8 mouse cellular contexts compared by ENCODE assay signal in the genomic region with DNA sequence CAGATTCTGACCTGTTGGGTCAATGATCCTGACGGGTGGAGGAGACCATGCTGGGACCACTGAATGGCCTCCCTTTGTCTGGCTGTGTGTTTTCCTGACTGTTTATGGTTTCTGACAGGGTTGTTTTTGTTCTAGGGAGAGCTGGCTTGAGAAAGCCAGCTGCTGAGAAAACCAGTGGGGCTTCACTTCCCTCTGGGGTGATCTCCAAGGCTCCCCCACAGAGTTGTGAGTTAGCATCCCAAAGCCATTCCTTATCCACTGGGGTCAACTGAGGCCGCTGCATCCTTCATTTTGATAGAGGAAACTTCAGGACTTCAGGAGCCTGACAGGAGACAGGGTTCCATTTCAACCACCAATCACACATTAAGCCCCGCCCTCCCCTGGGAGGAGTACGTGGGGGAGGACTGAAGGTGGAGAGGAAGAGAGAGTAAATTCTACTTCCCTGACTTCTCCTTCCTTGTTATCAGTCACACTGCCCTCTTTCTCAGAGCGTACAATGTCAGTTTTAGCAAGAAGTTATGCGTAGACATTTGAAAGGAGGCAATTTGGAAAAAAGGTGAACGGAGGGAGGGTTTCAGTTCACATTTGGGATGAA. TPM values are rescaled to one million over a fixed set of nuclear protein-coding genes. Genes with fewer than 3 reads are reported as not detected.
A peak's percentile ranks its signal among the peaks of the same experiment; 100 is the strongest.
DNase-seq lines count a peak whose midpoint lies in the region; ATAC-seq and TF ChIP-seq lines count a peak whose summit lies in the region.

No protein-coding gene starts in this region.

- WGBS in heart, embryonic 11.5 days (ENCODE audit: insufficient replicate concordance): 8% methylated on average over 7 of the region's 7 CpGs
- 10% methylated on average over 7 of the region's 7 CpGs for WGBS in kidney, embryonic 16.5 days
- 17% methylated on average over 7 of the region's 7 CpGs for WGBS in small intestine, adult 2 months

- DNase-seq in layer of hippocampus, adult 11-12 months (ENCODE audit: low spot score): peak; percentile 22
- no peak for DNase-seq in layer of hippocampus, postnatal 25 days (ENCODE audit: extremely low spot score in 1 of 2, low spot score in 1 of 2)
- DNase-seq in lung, postnatal 14 days: peak; percentile 33
- DNase-seq in left cerebral cortex, adult 11 months (ENCODE audit: low spot score): no peak

- peak overlapping the region; percentile 61 for H3K4me2 ChIP-seq in heart, embryonic 11.5 days
- H3K4me2 ChIP-seq in kidney, embryonic 16.5 days (replicated peaks; ENCODE audit: low read depth, low read length): peak overlapping the region; percentile 39

- no peaks in the 10 kb centered on the region for H3K36me3 ChIP-seq in heart, embryonic 11.5 days (ENCODE audit: control insufficient read depth, insufficient read depth, low read length)
- no peaks in the 10 kb centered on the region for H3K36me3 ChIP-seq in kidney, embryonic 16.5 days (ENCODE audit: insufficient read depth, low read length)
- H3K36me3 ChIP-seq in small intestine, adult 2 months (ENCODE audit: control insufficient read depth, insufficient read depth, low read length): no peaks in the 10 kb centered on the region

- no peaks in the 10 kb centered on the region for H3K9me3 ChIP-seq in heart, embryonic 11.5 days (replicated peaks; ENCODE audit: control insufficient read depth, low read length)
- no peaks in the 10 kb centered on the region for H3K9me3 ChIP-seq in kidney, embryonic 16.5 days (ENCODE audit: low read length)

- H3K27ac ChIP-seq in heart, embryonic 11.5 days (ENCODE audit: low read depth, low read length): no peak overlapping the region
- 0 out of 2 replicates have a peak overlapping the region, but pooled peaks have one; percentile 21 for H3K27ac ChIP-seq in kidney, embryonic 16.5 days (ENCODE audit: low read length)
- peak overlapping the region; percentile 87 for H3K27ac ChIP-seq in small intestine, adult 2 months (ENCODE audit: insufficient read depth, low read depth, low read length)

- H3K9ac ChIP-seq in heart, embryonic 11.5 days (ENCODE audit: low read depth, low read length): peak overlapping the region; percentile 2; the same call in 1 of the 2 replicates
- H3K9ac ChIP-seq in kidney, embryonic 16.5 days (replicated peaks; ENCODE audit: low read length): peak overlapping the region; percentile 4; the same call in 1 of the 2 replicates

- H3K4me3 ChIP-seq in heart, embryonic 11.5 days (ENCODE audit: low read depth, low read length): peak overlapping the region; percentile 37
- H3K4me3 ChIP-seq in kidney, embryonic 16.5 days (ENCODE audit: low read length): peak overlapping the region; percentile 18
- H3K4me3 ChIP-seq in small intestine, adult 2 months (ENCODE audit: low read depth, low read length): peak overlapping the region; percentile 51

- peak; percentile 83 for ATAC-seq in common myeloid progenitor, adult 5-6 weeks (replicated peaks; ENCODE audit: low read depth, poor library complexity, severe bottlenecking)
- ATAC-seq in heart, embryonic 11.5 days (replicated peaks; ENCODE audit: insufficient number of reproducible peaks, low FRiP score, low TSS enrichment): 0 out of 2 replicates have a peak, but pooled peaks have one; percentile 35
- ATAC-seq in kidney, embryonic 16.5 days (ENCODE audit: low FRiP score, low TSS enrichment): 0 out of 2 replicates have a peak, but pooled peaks have one; percentile 28

- no peak for TF ChIP-seq CTCF in small intestine, adult 2 months (IDR thresholded peaks at IDR 0.05; ENCODE audit: extremely low read depth, insufficient read length, insufficient replicate concordance, low read depth, low read length)

- no peak for TF ChIP-seq POLR2A in small intestine, adult 2 months (IDR thresholded peaks at IDR 0.05; ENCODE audit: low read depth, low read length)

- peaks cover 2% of the 10 kb centered on the region; the same call in 1 of the 2 replicates for H3K27me3 ChIP-seq in heart, embryonic 11.5 days (ENCODE audit: control insufficient read depth, insufficient read depth, low read length)
- H3K27me3 ChIP-seq in kidney, embryonic 16.5 days (ENCODE audit: insufficient read depth, low read length): no peaks in the 10 kb centered on the region
- H3K27me3 ChIP-seq in small intestine, adult 2 months (ENCODE audit: control insufficient read depth, insufficient read depth, low read length): no peaks in the 10 kb centered on the region

- H3K4me1 ChIP-seq in heart, embryonic 11.5 days (ENCODE audit: control insufficient read depth, insufficient read depth, low read length): peaks cover 17% of the 10 kb centered on the region
- H3K4me1 ChIP-seq in kidney, embryonic 16.5 days (ENCODE audit: insufficient read depth, low read length): peaks cover 40% of the 10 kb centered on the region
- H3K4me1 ChIP-seq in small intestine, adult 2 months (ENCODE audit: control insufficient read depth, insufficient read depth, insufficient read length, low read length): peaks cover 27% of the 10 kb centered on the region

RNA-seq across cellular contexts. Expression of a gene that starts 49.3 kb away (rescaled TPM):
- total RNA-seq in layer of hippocampus, postnatal 25 days (2021): 10 to 100 TPM; 30.2 to 34.7 TPM
- total RNA-seq in common myeloid progenitor, adult 5-6 weeks (2017): 16.0 and 19.9 TPM in 2 replicates
- polyA plus RNA-seq in heart, embryonic 11.5 days (2014; fragmentation: Nextera tagmentation; extraction: Ambion mirVana): 16.7 and 17.5 TPM in 2 replicates
- 23.2 and 23.8 TPM in 2 replicates for polyA plus RNA-seq in kidney, embryonic 16.5 days (2015; fragmentation: Nextera tagmentation; extraction: Ambion mirVana)
- polyA plus RNA-seq in small intestine, adult 2 months (2012; rRNA removed): 0.43 and 1.5 TPM in 2 replicates

Comparison
In these comparisons a context has a peak if more than half of its experiments do, and no peak if none do; other contexts are left out.
1. DNase-seq: peak in layer of hippocampus, adult 11-12 months (single experiment) and lung, postnatal 14 days (single experiment); none in layer of hippocampus, postnatal 25 days (0 of 2) and left cerebral cortex, adult 11 months (single experiment).
2. ATAC-seq: peak in every context shown above with its lines; median percentile 83 in common myeloid progenitor, adult 5-6 weeks; 35 in heart, embryonic 11.5 days; 28 in kidney, embryonic 16.5 days.
3. Peak in every context shown above with its lines, with median percentiles within 50 percentile points of each other: H3K4me3 ChIP-seq.